Mouse (Mus musculus) embryonic fibroblast, embryonic 13.5 days (primary cell): ENCODE results near the gene Agk.

Experiments used
- CTCF ChIP-seq: IDR thresholded peaks from 2 replicates; pipeline ENCODE4 v1.5.1; 2011; ENCODE audit warnings: mild to moderate bottlenecking, control low read depth, low read length, moderate library complexity, borderline replicate concordance; ENCODE audit not compliant: insufficient read depth
- POLR2A ChIP-seq: IDR thresholded peaks from 2 replicates; pipeline ENCODE4 v1.6.1; 2011; ENCODE audit warnings: low read depth, mild to moderate bottlenecking, control low read depth, low read length, moderate library complexity

GRCm38 (mm10) chr6:40324897-40325841 is at the start of gene Agk:
- TF ChIP-seq CTCF = no peak
- TF ChIP-seq POLR2A = peak; percentile 89
